Mouse (Mus musculus) cerebellum, adult 11 months (tissue): ENCODE data around the gene Ctdspl.

Source experiments
- DNase-seq: peaks from one replicate; pipeline ENCODE4 v3.0.0; 2022

Gene Ctdspl

DNA sequence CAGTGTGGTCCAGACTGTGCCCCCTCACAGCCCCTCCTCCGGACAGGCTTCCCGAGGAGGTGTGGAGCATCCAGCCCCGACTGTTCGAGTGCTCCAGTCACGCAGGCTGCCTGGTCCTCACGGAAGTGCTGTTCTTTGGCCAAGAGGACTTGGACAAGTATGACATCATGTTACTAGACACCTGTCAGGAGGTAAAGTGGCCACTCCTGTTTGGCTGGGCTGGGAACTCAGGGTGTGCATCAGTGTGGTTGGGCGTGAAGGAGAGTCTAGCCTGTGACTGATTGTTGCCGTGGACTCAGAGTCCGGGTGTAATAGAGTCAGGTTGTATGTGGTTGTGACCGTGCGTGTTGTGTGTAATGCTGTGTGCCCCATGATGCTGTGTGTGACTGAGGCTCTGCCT, 142.0 kb downstream of the Ctdspl start:
- DNase-seq: no peak

- no peak for DNase-seq
These were observed 144.0 kb downstream of the Ctdspl start for GRCm38 (mm10) chr9:119070173-119070825.

- no peak for DNase-seq
These were observed 145.5 kb downstream of the Ctdspl start for GRCm38 (mm10) chr9:119071786-119072185.

GRCm38 (mm10) chr9:119073184-119073895, 147.1 kb downstream of the Ctdspl start:
- DNase-seq: no peak

- no peak for DNase-seq
These were observed 149.4 kb downstream of the Ctdspl start for GRCm38 (mm10) chr9:119075685-119076084.

- DNase-seq: no peak
These were observed 153.9 kb downstream of the Ctdspl start for GRCm38 (mm10) chr9:119080040-119080675.

DNA sequence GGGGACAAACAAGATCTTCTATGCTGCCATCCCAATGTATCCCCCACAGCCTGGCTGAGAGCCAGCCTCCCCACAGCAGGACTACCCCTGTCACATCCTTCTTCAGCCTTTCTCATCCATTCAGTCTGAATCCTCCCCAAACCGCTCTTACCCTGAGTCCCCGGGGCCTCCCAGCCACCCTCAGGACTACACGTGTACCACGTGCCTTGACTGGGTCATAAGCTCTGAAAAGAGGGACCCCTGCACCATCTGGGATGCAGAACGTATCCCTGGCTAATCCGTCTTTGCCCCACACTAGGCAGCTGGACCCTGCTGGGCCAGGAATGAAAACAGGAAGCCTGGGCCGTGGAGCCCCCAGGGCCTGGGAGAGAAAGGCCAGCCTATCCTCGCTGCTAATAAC, 155.8 kb downstream of the Ctdspl start:
- DNase-seq: no peak

- no peak for DNase-seq
These were observed 156.6 kb downstream of the Ctdspl start for GRCm38 (mm10) chr9:119082656-119083430.

GRCm38 (mm10) chr9:119083966-119084365, 157.7 kb downstream of the Ctdspl start:
- no peak for DNase-seq

DNA sequence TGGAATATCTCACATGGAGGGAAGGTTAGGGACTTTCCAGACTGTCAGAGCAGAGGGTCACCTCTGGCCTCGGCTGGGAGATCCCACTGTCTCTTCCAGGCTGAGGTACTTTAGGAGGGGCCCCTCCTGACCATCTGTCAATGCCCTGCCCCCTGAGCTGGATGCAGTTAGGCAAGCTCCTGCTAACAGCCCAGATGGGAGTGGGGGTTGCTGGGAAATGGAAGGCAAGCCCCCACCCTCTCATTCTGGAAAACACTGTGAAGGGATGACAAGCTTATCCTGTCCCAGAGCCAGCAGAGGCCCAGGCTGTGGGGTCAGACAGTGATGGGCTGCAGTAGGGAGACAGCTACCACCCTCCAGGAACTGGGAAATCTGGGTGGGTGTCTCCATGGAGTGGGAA, 160.2 kb downstream of the Ctdspl start:
- DNase-seq: no peak

DNA sequence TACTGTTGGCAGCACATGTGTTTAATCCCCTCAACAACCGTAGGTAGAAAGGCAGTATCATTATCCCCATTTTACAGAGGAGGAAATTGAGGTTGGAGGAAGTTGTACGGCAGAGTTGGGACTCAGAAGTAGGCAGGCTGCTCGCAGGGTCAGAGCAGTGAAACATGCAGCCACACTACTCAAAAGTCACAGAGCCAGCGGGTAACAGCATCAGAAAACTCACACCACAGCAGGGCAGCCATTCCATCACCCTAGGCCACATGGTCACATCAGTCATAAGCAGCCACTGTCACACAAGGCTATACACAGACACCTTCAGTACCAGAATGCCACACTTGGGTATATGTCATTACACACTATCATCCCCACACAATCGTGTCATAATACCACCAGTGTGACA, 161.1 kb downstream of the Ctdspl start:
- DNase-seq: no peak

- DNase-seq: peak; percentile 48
These were observed 162.0 kb downstream of the Ctdspl start for GRCm38 (mm10) chr9:119088148-119088801.

GRCm38 (mm10) chr9:119089437-119089836, 163.2 kb downstream of the Ctdspl start:
- no peak for DNase-seq

GRCm38 (mm10) chr9:119090462-119090861, 164.2 kb downstream of the Ctdspl start:
- no peak for DNase-seq

DNA sequence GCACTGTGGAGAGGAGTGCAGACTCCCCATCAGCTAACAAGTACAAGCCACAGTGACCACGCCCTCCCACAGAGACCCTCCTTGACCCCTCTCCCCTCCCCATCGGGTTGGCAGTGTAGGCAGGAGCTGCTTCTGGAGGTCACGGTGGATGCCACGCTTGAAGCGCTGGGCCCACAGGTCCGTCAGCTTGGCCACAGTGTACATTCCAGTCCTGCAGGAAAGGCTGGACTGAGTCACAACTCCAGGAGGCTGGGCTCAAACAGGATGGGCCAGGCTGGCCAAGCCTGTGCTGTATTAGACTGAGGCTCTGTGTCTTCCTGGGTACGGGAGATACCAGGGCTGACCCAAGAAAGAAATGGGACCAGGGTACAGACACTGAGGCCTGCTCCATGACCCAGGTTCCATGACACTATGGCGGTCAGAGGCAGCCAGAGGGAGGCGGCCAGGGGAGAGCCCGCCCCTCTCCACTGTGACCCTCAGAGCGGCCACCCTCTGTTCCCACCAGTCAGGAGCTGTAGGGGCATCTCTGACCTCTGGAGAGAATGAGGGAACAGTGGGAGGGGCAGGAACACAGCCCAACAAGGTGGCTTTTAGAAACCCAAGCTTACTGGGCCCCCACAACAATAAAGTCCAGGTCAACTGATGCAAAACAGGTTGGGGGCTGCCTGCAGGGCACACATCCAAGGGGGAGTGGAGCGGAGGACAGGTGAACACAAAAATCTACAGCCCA, 165.5 kb downstream of the Ctdspl start:
- no peak for DNase-seq

DNA sequence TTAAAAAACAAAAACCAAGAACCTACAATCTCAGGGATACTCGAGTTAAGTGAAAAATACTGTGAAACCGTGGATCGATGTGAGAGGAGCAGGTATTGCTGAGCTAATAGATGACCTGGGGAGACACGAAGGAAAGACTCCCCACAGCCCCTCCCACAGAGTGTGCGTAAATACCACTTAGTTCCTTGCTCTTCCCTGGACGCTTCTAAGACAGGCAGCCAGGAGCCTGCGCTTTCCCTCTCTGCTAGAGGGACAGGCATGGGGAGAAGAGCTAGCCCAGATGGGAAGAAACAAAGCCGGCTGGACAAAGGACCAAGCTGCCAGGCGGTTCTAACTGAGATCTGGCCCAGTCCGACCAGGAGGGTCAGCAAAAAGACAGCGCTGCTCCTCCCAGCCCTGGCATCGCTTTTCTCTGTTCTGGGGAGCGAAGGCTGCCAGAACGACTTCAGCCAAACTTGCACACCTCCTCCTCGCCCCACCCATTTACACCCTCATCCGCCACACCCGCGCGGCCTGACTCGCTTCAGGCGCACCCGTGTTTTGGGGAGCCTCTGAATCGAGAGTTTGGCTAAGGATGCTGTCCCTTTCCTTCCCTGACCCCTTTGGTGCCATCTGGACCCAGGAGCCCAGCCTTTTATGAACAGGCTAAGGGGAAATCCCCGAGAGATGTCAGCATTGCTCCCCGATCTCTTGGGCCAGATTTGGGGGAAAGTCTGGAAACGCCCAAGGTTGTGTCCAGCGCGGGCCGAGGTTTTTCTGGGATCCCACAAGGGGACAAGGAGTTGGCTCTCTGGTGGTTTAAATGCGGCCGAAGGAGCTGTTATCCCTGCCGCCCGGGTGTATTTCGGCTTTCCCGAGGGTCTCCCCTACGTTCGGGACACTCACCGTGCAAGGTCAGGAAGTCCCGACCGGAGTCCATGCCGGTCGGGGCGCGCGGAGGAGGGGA, 166.5 kb downstream of the Ctdspl start:
- peak; percentile 21 for DNase-seq
